Mouse (Mus musculus) lung, adult 2 months (tissue): Measurements from ENCODE around the gene Slc34a2.

Source experiments
- CTCF ChIP-seq: fragments of 200-500 bp; IDR thresholded peaks from 2 replicates; pipeline ENCODE4 v1.5.1; 2011; ENCODE audit warnings: mild to moderate bottlenecking, low read length, control low read depth; ENCODE audit not compliant: insufficient read depth
- POLR2A ChIP-seq: fragments of 200-500 bp; IDR thresholded peaks from 2 replicates; pipeline ENCODE4 v1.6.1; 2011; ENCODE audit warnings: low read depth, mild to moderate bottlenecking, control low read depth, low read length, borderline replicate concordance; ENCODE audit errors: extremely low read depth

DNA sequence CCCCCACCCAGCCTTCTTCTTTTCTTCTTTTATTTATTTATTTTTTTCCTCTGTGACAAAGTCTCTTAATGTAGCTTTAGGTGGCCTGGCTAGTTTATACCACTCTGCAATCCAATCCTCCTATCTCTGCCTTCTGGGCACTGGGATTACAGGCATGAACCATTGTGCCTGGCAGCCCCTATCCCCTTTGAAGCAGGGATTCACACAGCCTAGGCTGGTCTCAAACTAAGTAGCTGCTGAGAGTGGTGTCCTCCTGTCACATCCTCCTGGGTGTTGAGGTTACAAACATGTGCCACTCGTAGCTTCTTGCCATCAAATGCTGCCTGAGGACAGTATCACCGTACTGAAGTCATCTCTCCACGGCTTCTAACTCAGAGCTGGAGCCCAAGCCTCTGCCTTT lies 41.7 kb upstream of the Slc34a2 start:
- TF ChIP-seq CTCF = no peak
- TF ChIP-seq POLR2A = no peak
